Mouse (Mus musculus) lung, embryonic 14.5 days (tissue): ENCODE results near the gene Nsun6. TPM values are rescaled to one million over a fixed set of nuclear protein-coding genes. Genes with fewer than 3 reads are reported as not detected.

ENCODE experiments used
- ATAC-seq: fragments of 200-750 bp; cut with Nextera tagmentation; 2 replicates; pipeline ENCODE4 v1.8.0; 2017; ENCODE audit warnings: mild to moderate bottlenecking, moderate TSS enrichment, moderate library complexity; ENCODE audit not compliant: insufficient read depth
- DNase-seq: peaks from one replicate; pipeline ENCODE4 v3.0.0-alpha.2; 2015
- H3K27ac ChIP-seq: fragments of 300-500 bp; sonication (generic); 2 replicates; pipeline ENCODE4 v1.5.1; 2014; ENCODE audit warnings: low read depth, mild to moderate bottlenecking, moderate library complexity
- H3K27me3 ChIP-seq: fragments of 300-500 bp; sonication (generic); 2 replicates; pipeline ENCODE4 v1.6.1; 2014; ENCODE audit warnings: low read length, control low read depth; ENCODE audit not compliant: insufficient read depth
- H3K36me3 ChIP-seq: fragments of 300-500 bp; sonication (generic); 2 replicates; pipeline ENCODE4 v1.6.1; 2014; ENCODE audit warnings: control low read depth; ENCODE audit not compliant: insufficient read depth
- H3K4me1 ChIP-seq: fragments of 300-500 bp; sonication (generic); 2 replicates; pipeline ENCODE4 v1.6.1; 2014; ENCODE audit warnings: antibody characterized with exemption, control low read depth; ENCODE audit not compliant: insufficient read depth
- H3K4me2 ChIP-seq: fragments of 300-500 bp; sonication (generic); 2 replicates; pipeline ENCODE4 v1.6.1; 2014; ENCODE audit warnings: mild to moderate bottlenecking
- H3K4me3 ChIP-seq: fragments of 300-500 bp; sonication (generic); 2 replicates; pipeline ENCODE4 v1.5.1; 2014; ENCODE audit warnings: low read depth, low read length
- H3K9ac ChIP-seq: fragments of 300-500 bp; sonication (generic); 2 replicates; pipeline ENCODE4 v1.6.1; 2014
- H3K9me3 ChIP-seq: fragments of 300-500 bp; sonication (generic); 2 replicates; pipeline ENCODE4 v1.6.1; 2016; ENCODE audit warnings: low read depth, low read length, control low read depth
- CTCF ChIP-seq: IDR thresholded peaks from 2 replicates; pipeline ENCODE4 v1.5.1; 2016; ENCODE audit warnings: antibody characterized with exemption, low read depth
- WGBS: fragments of 180-500 bp; shearing (Covaris S2); extraction: QIAGEN DNeasy Blood & Tissue Kit; methylation state at CpG from one replicate; pipeline ENCODE4 v1.1.7; 2014; 5-methylcytosine and 5-hydroxymethylcytosine counted together
- polyA plus RNA-seq: library from polyadenylated mRNA; unstranded; fragments of >200 nt; fragmentation: Nextera tagmentation; extraction: Ambion mirVana; gene quantifications from 2 replicates; pipeline ENCODE4 v1.2.1, GENCODE M21; 2014

The Nsun6 gene
- polyA plus RNA-seq, 1 experiment from 2014 or later: 10.5 TPM

- Histone ChIP-seq H3K27me3 (no peaks in the 10 kb centered on the region), H3K9me3 (no peaks in the 10 kb centered on the region), H3K9ac (no peak overlapping the region), H3K4me1 (no peaks in the 10 kb centered on the region), H3K27ac (no peak overlapping the region), H3K4me2 (no peak overlapping the region), H3K36me3 (peaks cover 3% of the 10 kb centered on the region; the same call in 1 of the 2 replicates), H3K4me3 (no peak overlapping the region)
- WGBS: 72% methylated on average over 5 of the region's 5 CpGs
- DNase-seq (no peak), ATAC-seq (no peak)
- no peak for TF ChIP-seq CTCF
Measured at GRCm38 (mm10) chr2:14997836-14998235, 57.0 kb downstream of the Nsun6 start.

- ATAC-seq: no peak
- TF ChIP-seq CTCF: no peak
- Histone ChIP-seq H3K27ac (no peak overlapping the region), H3K4me3 (no peak overlapping the region), H3K27me3 (no peaks in the 10 kb centered on the region), H3K9me3 (no peaks in the 10 kb centered on the region), H3K9ac (no peak overlapping the region), H3K36me3 (peaks cover 8% of the 10 kb centered on the region; the same call in 1 of the 2 replicates), H3K4me1 (no peaks in the 10 kb centered on the region), H3K4me2 (no peak overlapping the region)
- 90% methylated on average over 4 of the region's 4 CpGs for WGBS
- no peak for DNase-seq
Measured at GRCm38 (mm10) chr2:14996036-14996435, 58.8 kb downstream of the Nsun6 start.

- no peak for DNase-seq
- H3K27me3 ChIP-seq: no peaks in the 10 kb centered on the region
- no peak overlapping the region for H3K27ac ChIP-seq
- peaks cover 14% of the 10 kb centered on the region; the same call in 1 of the 2 replicates for H3K36me3 ChIP-seq
- no peak for TF ChIP-seq CTCF
- H3K9me3 ChIP-seq: no peaks in the 10 kb centered on the region
- H3K4me3 ChIP-seq: no peak overlapping the region
- no peak overlapping the region for H3K4me2 ChIP-seq
- WGBS: 92% methylated on average over 4 of the region's 4 CpGs
- no peak overlapping the region for H3K9ac ChIP-seq
- ATAC-seq: no peak
- H3K4me1 ChIP-seq: no peaks in the 10 kb centered on the region
Measured at GRCm38 (mm10) chr2:14992531-14992930, 62.3 kb downstream of the Nsun6 start.

- Histone ChIP-seq H3K36me3 (peaks cover 20% of the 10 kb centered on the region; the same call in 1 of the 2 replicates), H3K4me2 (no peak overlapping the region), H3K4me1 (no peaks in the 10 kb centered on the region), H3K9ac (no peak overlapping the region), H3K9me3 (no peaks in the 10 kb centered on the region), H3K27ac (no peak overlapping the region), H3K27me3 (no peaks in the 10 kb centered on the region), H3K4me3 (no peak overlapping the region)
- ATAC-seq: no peak
- no peak for DNase-seq
- WGBS: 82% methylated on average over 4 of the region's 4 CpGs
- no peak for TF ChIP-seq CTCF
Measured at GRCm38 (mm10) chr2:14989350-14989749, 65.5 kb downstream of the Nsun6 start.

- 76% methylated on average over 4 of the region's 4 CpGs for WGBS
- no peak for ATAC-seq
- Histone ChIP-seq H3K9ac (no peak overlapping the region), H3K4me2 (no peak overlapping the region), H3K9me3 (no peaks in the 10 kb centered on the region), H3K27me3 (no peaks in the 10 kb centered on the region), H3K36me3 (peaks cover 20% of the 10 kb centered on the region; the same call in 1 of the 2 replicates), H3K27ac (no peak overlapping the region), H3K4me3 (no peak overlapping the region), H3K4me1 (no peaks in the 10 kb centered on the region)
- DNase-seq: no peak
- TF ChIP-seq CTCF: no peak
Measured at GRCm38 (mm10) chr2:14988451-14988850, 66.4 kb downstream of the Nsun6 start.

- TF ChIP-seq CTCF: no peak
- no peak overlapping the region for H3K4me2 ChIP-seq
- WGBS: 62% methylated on average over 11 of the region's 11 CpGs
- DNase-seq (peak; percentile 84), ATAC-seq (peak; percentile 81)
- no peaks in the 10 kb centered on the region for H3K9me3 ChIP-seq
- H3K36me3 ChIP-seq: peaks cover 19% of the 10 kb centered on the region; the same call in 1 of the 2 replicates
- H3K4me1 ChIP-seq: no peaks in the 10 kb centered on the region
- no peak overlapping the region for H3K9ac ChIP-seq
- H3K4me3 ChIP-seq: no peak overlapping the region
- H3K27ac ChIP-seq: no peak overlapping the region
- no peaks in the 10 kb centered on the region for H3K27me3 ChIP-seq
Measured at GRCm38 (mm10) chr2:14984029-14984428, 70.8 kb downstream of the Nsun6 start.

GRCm38 (mm10) chr2:14961493-14961892 lies 93.4 kb downstream of the Nsun6 start:
- Histone ChIP-seq H3K27ac (no peak overlapping the region; the same call in 1 of the 2 replicates), H3K27me3 (no peaks in the 10 kb centered on the region), H3K36me3 (no peaks in the 10 kb centered on the region), H3K4me3 (no peak overlapping the region), H3K9ac (no peak overlapping the region), H3K9me3 (no peaks in the 10 kb centered on the region), H3K4me2 (no peak overlapping the region), H3K4me1 (no peaks in the 10 kb centered on the region)
- TF ChIP-seq CTCF: no peak
- DNase-seq (no peak), ATAC-seq (no peak)
- WGBS: 71% methylated on average over 2 of the region's 2 CpGs
